Mouse (Mus musculus): ENCODE measurements around the gene Epm2a. TPM values are rescaled to one million over a fixed set of nuclear protein-coding genes. Genes with fewer than 3 reads are reported as not detected.
"Not testable (repeated sequence)": the region's sequence is repeated elsewhere in the genome, so short reads cannot be mapped to it uniquely, and the experiment has no call there.

Gene Epm2a
- 10 to 100 TPM; 31.1 to 33.5 TPM for total RNA-seq (2021)
- long read RNA-seq, experiment 1, partial matches to known transcripts = 0 of 2 reads
- long read RNA-seq, experiment 1, other reads (novel, unspliced or antisense) = 1 of 2 reads
- long read RNA-seq, experiment 2 = 0 reads

DNA sequence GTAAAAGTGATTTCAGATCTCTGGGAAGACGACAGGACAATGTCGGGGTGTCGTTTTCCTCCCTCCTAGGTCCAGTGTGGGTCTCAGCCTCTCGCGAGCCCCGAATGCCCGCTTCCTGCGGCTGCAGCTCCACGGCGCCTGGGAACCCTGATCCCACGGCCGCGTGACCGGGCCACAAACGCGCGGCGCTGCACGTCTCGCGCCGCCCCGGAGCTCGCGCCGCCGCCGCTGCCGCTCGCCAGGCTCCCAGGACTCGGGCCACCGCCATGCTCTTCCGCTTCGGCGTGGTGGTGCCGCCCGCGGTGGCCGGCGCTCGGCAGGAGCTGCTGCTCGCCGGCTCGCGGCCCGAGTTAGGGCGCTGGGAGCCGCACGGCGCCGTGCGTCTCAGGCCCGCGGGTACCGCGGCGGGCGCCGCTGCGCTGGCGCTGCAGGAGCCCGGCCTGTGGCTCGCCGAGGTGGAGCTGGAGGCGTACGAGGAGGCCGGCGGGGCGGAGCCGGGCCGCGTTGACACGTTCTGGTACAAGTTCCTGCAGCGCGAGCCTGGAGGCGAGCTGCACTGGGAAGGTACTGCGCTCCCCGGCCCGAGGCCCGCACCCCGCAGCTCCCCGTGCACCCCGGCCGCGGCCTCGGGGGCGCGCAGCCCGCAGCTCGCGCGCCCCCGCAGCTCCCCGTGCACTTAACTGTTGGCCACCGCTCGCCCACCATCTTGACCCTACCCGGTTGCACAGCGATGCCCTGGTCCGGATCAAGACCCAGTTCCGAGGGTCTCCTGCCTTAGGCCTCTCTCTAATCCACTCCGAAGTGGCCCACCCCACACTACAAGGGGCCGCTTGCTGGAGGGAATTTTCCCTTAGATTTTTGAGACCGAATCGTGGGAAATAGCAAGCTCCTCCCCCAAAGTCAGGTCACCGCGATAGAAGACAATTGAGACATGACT lies at the start of gene Epm2a:
Gene Epm2a, plus strand, starts transcription at position 200 of the 937 bp plus-strand sequence.
- intact Hi-C loops (cut with DNase I) = loop anchor here (2.0 to 10.0 kb wide), 3 partner anchors 63 to 195 kb away; partner anchors contain the start of genes Fbxo30 and Shprh
- Histone ChIP-seq H3K27ac (peak within 1 kb of the TSS; percentile 92), H3K4me3 (peak within 1 kb of the TSS; percentile 57)
- no peak for TF ChIP-seq CTCF (IDR thresholded peaks at IDR 0.05)
- DNase-seq (ENCODE audit: extremely low spot score in 1 of 2, low spot score in 2 of 2) = peak; percentile 76 to 82

DNA sequence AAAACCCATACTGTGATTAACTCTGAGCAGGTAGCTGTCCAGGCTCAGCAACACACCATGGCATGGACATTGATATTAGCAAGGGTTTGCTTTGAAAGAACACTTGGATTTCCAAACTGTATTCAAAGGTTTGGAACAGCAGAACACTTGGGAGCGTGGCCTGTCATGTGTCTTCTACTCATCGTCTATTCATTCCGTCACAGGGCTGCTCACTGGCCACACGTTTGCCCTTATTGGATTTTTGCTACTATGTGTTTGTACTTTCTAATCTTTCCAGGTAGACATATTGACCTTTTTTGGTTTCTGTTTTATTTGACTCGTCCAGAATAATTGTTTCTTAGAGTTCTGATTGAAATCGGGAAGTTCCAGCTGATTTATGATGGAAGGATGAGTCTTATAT lies 44.8 kb upstream of the Epm2a start:
- Histone ChIP-seq H3K27ac (no peak overlapping the region), H3K4me3 (no peak overlapping the region)
- no peak for TF ChIP-seq CTCF (IDR thresholded peaks at IDR 0.05)
- no peak for DNase-seq (ENCODE audit: extremely low spot score in 1 of 2, low spot score in 2 of 2)
- intact Hi-C loops (cut with DNase I) = no loop called here

DNA sequence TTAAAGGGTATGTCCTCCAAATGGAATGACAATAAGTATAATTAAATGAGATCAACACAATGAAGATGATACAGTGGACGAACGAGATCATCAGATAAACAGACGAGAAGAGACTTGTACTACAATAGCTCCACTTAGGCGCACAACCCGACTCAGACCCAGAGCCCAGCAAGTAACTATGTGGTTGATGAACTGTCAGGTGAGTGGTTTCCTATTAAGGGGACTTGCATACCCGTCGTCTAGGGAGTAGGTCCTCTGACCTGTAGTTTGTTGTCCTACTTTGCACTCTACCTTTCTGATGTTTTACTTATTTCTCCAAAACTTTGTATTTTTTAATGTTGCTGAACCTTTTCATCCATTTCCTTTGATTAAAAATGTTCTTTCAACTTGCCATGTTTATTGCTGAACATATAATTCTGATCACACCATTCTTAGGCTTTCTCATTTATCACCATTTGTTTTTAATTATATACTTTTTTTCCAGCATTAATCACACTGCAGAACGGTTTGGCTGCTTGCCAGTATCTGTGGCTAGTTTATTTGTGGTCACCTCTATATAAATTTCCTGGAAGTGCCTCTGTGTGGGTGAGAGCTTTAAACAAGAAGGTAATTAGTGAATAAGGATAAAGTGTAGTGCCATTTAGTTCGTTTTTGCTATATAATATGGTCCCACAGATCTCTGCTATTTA lies 37.7 kb upstream of the Epm2a start:
- no peak for TF ChIP-seq CTCF (IDR thresholded peaks at IDR 0.05)
- no peak overlapping the region for H3K4me3 ChIP-seq
- no peak for DNase-seq (ENCODE audit: extremely low spot score in 1 of 2, low spot score in 2 of 2)
- intact Hi-C loops (cut with DNase I) = no loop called here
- no peak overlapping the region for H3K27ac ChIP-seq

DNA sequence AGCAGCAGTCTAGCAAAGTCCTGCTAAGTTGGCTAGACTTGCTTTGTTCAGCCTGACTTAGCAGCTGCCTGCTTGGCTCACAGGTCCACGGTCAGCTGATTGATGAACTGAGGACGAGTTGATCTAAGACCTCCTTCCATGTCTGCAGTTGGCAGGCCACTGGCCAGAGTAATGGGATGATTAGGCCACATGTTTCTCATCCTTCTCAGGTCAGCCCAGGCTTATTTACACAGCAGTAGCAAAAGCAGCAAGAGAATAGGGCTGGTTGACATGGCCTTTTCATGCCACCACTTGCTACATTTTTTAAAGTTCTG lies 37.2 kb upstream of the Epm2a start:
- DNase-seq (ENCODE audit: extremely low spot score in 1 of 2, low spot score in 2 of 2) = no peak
- Histone ChIP-seq H3K4me3 (no peak overlapping the region), H3K27ac (no peak overlapping the region)
- intact Hi-C loops (cut with DNase I) = no loop called here
- TF ChIP-seq CTCF (IDR thresholded peaks at IDR 0.05) = no peak

DNA sequence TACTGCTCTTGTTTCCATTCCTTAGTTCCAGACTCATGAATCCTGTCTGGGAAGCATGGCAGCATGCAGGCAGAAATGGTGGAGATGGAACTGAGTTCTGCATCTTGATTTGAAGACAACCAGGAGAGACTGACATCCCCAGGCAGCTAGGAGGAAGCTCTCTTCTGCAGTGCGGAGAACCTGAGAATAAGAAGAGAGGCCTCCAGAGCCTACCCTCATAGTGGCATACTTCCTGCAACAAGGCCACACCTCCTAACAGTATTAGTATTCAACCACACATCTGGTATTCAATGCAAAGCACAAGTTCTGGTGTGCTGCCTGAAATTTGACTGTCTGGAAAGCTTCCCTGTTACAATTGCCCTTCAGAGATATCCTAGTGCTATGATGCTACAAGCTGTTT lies 33.3 kb upstream of the Epm2a start:
- Histone ChIP-seq H3K4me3 (no peak overlapping the region), H3K27ac (no peak overlapping the region)
- intact Hi-C loops (cut with DNase I) = no loop called here
- TF ChIP-seq CTCF (IDR thresholded peaks at IDR 0.05) = no peak
- no peak for DNase-seq (ENCODE audit: extremely low spot score in 1 of 2, low spot score in 2 of 2)

DNA sequence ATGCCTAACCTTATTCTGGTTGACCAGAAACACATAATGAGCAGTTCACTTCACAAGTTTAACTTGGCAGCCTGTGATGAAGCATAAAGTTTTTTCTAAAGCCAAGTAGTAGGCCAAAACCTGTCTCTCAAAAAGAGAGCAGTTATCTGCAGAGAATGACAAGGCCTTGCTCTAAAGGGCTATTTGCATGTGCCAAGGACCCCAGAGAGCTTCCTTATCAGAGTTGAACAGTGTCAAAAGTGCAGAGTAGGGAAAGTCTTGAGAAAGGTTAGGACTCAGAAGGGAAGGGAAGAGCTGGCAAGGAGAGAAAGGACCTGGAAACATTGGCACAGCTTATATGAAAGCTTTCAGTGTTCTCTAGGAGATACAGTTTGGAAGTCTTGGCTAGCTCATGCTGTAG lies 32.7 kb upstream of the Epm2a start:
- TF ChIP-seq CTCF (IDR thresholded peaks at IDR 0.05) = no peak
- intact Hi-C loops (cut with DNase I) = no loop called here
- DNase-seq (ENCODE audit: extremely low spot score in 1 of 2, low spot score in 2 of 2) = no peak
- no peak overlapping the region for H3K27ac ChIP-seq
- H3K4me3 ChIP-seq = no peak overlapping the region

DNA sequence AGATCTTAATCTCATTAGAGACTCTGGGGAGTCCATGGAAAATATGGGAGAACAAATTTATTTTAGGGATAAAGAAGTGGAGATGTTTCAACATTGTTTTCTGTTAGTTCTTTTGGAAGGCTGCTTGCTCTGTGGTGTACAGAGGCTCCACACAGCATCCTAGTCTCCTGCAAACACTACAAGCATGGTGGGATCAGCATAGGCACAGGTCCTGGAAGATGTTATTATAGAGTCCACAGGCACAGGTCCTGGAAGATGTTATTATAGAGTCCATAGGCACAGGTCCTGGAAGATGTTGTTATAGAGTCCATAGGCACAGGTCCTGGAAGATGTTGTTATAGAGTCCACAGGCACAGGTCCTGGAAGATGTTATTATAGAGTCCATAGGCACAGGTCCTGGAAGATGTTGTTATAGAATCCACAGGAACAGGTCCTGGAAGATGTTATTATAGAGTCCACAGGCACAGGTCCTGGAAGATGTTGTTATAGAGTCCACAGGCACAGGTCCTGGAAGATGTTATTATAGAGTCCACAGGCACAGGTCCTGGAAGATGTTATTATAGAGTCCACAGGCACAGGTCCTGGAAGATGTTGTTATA lies 25.2 kb upstream of the Epm2a start:
- DNase-seq (ENCODE audit: extremely low spot score in 1 of 2, low spot score in 2 of 2); H3K4me3 ChIP-seq; intact Hi-C loops (cut with DNase I): not testable (repeated sequence)

DNA sequence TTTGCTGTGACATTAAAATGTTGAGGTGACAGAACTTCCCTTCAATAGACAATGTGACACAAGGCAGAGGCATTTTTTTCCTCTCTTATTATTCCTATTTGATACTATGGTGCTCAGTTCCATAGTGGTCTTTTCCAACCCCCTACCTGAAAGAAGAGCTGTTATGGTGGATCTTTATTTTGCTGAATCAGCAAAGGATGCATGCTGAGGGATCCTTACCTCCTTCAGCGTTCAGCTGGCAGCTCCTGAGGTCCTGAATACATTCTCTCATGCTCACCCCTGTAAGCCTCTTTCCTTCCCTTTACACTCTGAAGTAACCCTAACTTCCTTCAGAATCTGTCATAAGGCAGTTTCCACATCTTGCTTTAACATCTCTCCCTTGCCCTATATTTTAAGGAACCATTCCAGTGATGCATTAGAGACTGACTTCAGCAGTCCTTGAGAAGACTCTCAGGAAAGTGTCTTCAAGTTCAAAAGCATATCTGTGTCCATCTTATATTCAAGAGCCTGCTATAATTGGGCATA lies 23.7 kb upstream of the Epm2a start:
- intact Hi-C loops (cut with DNase I) = no loop called here
- no peak overlapping the region for H3K4me3 ChIP-seq
- no peak for DNase-seq (ENCODE audit: extremely low spot score in 1 of 2, low spot score in 2 of 2)
- no peak for TF ChIP-seq CTCF (IDR thresholded peaks at IDR 0.05)
- H3K27ac ChIP-seq = no peak overlapping the region

More for the DNA sequence above, 25.2 kb upstream of the Epm2a start:
- not testable (repeated sequence) for H3K27ac ChIP-seq

DNA sequence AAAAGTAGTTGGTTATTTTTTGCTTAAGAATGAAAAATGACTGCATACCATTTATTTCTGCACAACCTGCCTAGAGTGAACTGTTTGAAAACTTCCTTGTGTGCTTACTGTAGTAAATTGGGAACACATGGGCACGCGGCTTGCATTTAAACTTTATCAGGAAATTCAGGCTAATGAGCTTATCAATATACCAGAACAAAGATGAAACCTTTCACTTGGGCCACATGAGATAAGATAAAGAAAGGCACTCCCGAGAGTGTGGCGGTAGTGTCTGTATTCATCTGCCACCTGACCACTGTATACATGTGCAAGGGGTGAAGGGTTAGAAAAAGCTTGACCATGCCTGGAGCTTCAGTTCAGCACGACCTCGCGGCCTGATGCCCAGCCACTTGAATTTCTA lies 20.9 kb upstream of the Epm2a start:
- H3K27ac ChIP-seq = no peak overlapping the region
- intact Hi-C loops (cut with DNase I) = no loop called here
- no peak for TF ChIP-seq CTCF (IDR thresholded peaks at IDR 0.05)
- no peak for DNase-seq (ENCODE audit: extremely low spot score in 1 of 2, low spot score in 2 of 2)
- H3K4me3 ChIP-seq = no peak overlapping the region

DNA sequence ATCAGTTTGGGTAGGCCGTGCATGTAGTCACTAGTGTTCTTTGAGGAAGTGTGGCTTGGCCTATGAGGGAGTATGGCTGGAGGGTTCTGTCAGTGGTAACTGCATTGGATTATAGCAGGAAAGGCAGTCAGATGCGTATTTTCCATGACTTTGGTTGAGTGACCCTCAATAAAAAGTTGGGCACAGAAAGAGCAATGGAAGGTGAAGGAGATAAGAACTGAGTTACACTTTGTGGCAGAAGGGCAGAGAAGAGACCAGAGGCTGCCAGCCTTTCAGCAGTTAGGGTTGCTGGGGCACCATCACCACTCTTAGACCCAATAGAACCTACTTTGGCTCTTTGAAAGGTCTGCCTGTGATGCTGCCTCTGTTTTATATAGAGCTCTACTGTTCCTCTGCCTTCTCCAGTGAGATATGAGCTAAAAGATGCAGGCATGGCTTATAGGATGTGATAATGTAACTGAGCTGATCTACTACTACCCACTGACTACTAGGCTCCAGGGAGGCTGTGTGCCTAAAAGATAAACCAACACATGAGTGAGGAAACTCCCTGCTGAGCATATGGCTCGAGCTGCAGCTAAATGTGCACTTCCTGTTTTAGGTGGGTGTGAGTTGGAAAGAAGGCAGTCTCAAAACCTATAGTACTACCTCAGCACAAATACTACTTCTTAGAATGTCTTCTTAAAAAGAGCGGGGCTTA lies 19.9 kb upstream of the Epm2a start:
- no peak overlapping the region for H3K27ac ChIP-seq
- no peak overlapping the region for H3K4me3 ChIP-seq
- peak in 1 of 2 experiments; percentile 20 for DNase-seq (ENCODE audit: extremely low spot score in 1 of 2, low spot score in 2 of 2)
- intact Hi-C loops (cut with DNase I) = no loop called here
- no peak for TF ChIP-seq CTCF (IDR thresholded peaks at IDR 0.05)

DNA sequence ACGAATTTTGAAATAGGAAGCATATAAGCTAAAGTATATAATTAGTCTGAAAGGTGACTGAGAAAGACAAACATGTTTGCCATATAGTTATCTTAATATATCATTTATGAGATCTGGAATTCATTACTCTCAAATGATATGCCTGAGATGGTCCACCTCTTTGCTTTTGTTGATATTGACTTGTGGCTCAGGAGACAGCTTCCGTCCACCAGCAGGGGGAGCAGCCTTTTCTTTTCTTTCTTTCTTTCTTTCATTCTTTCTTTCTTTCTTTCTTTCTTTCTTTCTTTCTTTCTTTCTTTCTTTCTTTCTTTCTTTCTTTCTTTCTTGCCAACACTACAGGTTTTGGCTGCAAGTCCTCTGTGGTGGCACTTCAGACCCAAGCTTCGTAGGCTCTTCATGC lies 16.7 kb upstream of the Epm2a start:
- intact Hi-C loops (cut with DNase I) = no loop called here
- Histone ChIP-seq H3K4me3 (no peak overlapping the region), H3K27ac (no peak overlapping the region)
- DNase-seq (ENCODE audit: extremely low spot score in 1 of 2, low spot score in 2 of 2) = no peak
- peak; percentile 53 for TF ChIP-seq CTCF (IDR thresholded peaks at IDR 0.05)

All from left cerebral cortex, adult 2 months (tissue).